Mouse (Mus musculus) liver, postnatal 0 days (tissue): Measurements from ENCODE around the gene Anapc1. TPM values are rescaled to one million over a fixed set of nuclear protein-coding genes. Genes with fewer than 3 reads are reported as not detected.
A peak's percentile ranks its signal among the peaks of the same experiment; 100 is the strongest.

Experiments used
- ATAC-seq: fragments of 200-750 bp; cut with Nextera tagmentation; 2 replicates; pipeline ENCODE4 v1.8.0; 2017; ENCODE audit warnings: mild to moderate bottlenecking, moderate library complexity
- DNase-seq: peaks from one replicate; pipeline ENCODE4 v3.0.0-alpha.2; 2016
- H3K27ac ChIP-seq: fragments of 300-500 bp; sonication (generic); 2 replicates; pipeline ENCODE4 v1.5.1; 2014; ENCODE audit warnings: antibody characterized with exemption, moderate library complexity, mild to moderate bottlenecking, low read depth
- H3K27me3 ChIP-seq: fragments of 300-500 bp; sonication (generic); 2 replicates; pipeline ENCODE4 v1.6.1; 2014; ENCODE audit warnings: low read length, control low read depth, mixed read lengths; ENCODE audit not compliant: insufficient read depth
- H3K36me3 ChIP-seq: fragments of 300-500 bp; sonication (generic); replicated peaks from 2 replicates; pipeline ENCODE4 v1.6.1; 2014; ENCODE audit warnings: mild to moderate bottlenecking, control low read depth, low read length, moderate library complexity, mixed read lengths; ENCODE audit not compliant: insufficient read depth
- H3K4me1 ChIP-seq: fragments of 300-500 bp; sonication (generic); 2 replicates; pipeline ENCODE4 v1.6.1; 2014; ENCODE audit warnings: antibody characterized with exemption, mild to moderate bottlenecking, control low read depth; ENCODE audit not compliant: insufficient read depth
- H3K4me2 ChIP-seq: fragments of 300-500 bp; sonication (generic); 2 replicates; pipeline ENCODE4 v1.6.1; 2014; ENCODE audit warnings: low read depth, mild to moderate bottlenecking, low read length, moderate library complexity, mixed read lengths
- H3K4me3 ChIP-seq: fragments of 300-500 bp; sonication (generic); 2 replicates; pipeline ENCODE4 v1.5.1; 2014; ENCODE audit warnings: low read depth, low read length
- H3K9ac ChIP-seq: fragments of 300-500 bp; sonication (generic); replicated peaks from 2 replicates; pipeline ENCODE4 v1.6.1; 2014; ENCODE audit warnings: mild to moderate bottlenecking, moderate library complexity
- H3K9me3 ChIP-seq: fragments of 300-500 bp; sonication (generic); 2 replicates; pipeline ENCODE4 v1.6.1; 2016; ENCODE audit warnings: mild to moderate bottlenecking, control low read depth, low read length, mixed read lengths
- CTCF ChIP-seq: sonication (generic); IDR thresholded peaks from 2 replicates; pipeline ENCODE4 v1.5.1; 2016; ENCODE audit warnings: antibody characterized with exemption, low read depth
- EP300 ChIP-seq: IDR thresholded peaks from 2 replicates; pipeline ENCODE4 v1.6.1; 2016; ENCODE audit warnings: antibody characterized with exemption, low read depth, mild to moderate bottlenecking
- WGBS: fragments of 180-500 bp; shearing (Covaris S2); extraction: QIAGEN DNeasy Blood & Tissue Kit; methylation state at CpG from one replicate; pipeline ENCODE4 v1.1.7; 2014; ENCODE audit not compliant: insufficient replicate concordance; 5-methylcytosine and 5-hydroxymethylcytosine counted together
- polyA plus RNA-seq: library from polyadenylated mRNA; unstranded; fragments of >200 nt; fragmentation: Nextera tagmentation; extraction: Ambion mirVana; gene quantifications from 2 replicates; pipeline ENCODE4 v1.2.1, GENCODE M21; 2015

Gene Anapc1
- polyA plus RNA-seq, 1 experiment from 2014 or later: 10.2 TPM

DNA sequence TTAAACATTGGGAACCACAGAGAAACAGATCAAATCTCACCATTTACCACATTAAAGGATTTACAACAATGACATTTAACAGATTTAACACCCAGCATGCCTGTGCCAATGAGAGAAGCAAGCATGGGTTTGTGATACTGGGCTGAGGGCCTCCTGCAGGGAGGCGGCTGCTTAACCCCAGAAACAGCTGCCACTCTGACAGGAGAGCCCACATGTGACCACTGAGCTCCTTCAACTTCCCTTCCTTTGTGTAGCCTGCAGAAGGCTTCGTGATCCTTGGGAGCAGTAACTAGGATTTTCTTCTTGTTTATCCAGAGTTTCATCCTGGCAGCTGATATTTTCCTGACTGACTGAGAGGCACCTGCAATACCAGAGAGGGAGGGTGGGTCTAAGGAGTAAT is 85.7 kb downstream of the Anapc1 start:
- H3K9me3 ChIP-seq: peaks cover 4% of the 10 kb centered on the region; the same call in 1 of the 2 replicates
- no peak overlapping the region for H3K4me3 ChIP-seq
- H3K27me3 ChIP-seq: no peaks in the 10 kb centered on the region
- 28% methylated on average over 2 of the region's 2 CpGs for WGBS
- H3K27ac ChIP-seq: no peak overlapping the region
- DNase-seq (no peak), ATAC-seq (no peak)
- no peak overlapping the region for H3K9ac ChIP-seq
- H3K36me3 ChIP-seq: no peaks in the 10 kb centered on the region
- H3K4me2 ChIP-seq: no peak overlapping the region
- no peak for TF ChIP-seq CTCF
- TF ChIP-seq EP300: no peak
- H3K4me1 ChIP-seq: no peaks in the 10 kb centered on the region

GRCm38 (mm10) chr2:128592301-128592700 is 94.9 kb downstream of the Anapc1 start:
- Histone ChIP-seq H3K4me1 (no peaks in the 10 kb centered on the region), H3K27me3 (no peaks in the 10 kb centered on the region), H3K4me2 (no peak overlapping the region), H3K9ac (no peak overlapping the region), H3K27ac (no peak overlapping the region), H3K36me3 (no peaks in the 10 kb centered on the region), H3K9me3 (no peaks in the 10 kb centered on the region), H3K4me3 (no peak overlapping the region)
- WGBS: 86% methylated on average over 7 of the region's 7 CpGs
- no peak for ATAC-seq
- DNase-seq: no peak
- TF ChIP-seq EP300 (no peak), CTCF (no peak)

DNA sequence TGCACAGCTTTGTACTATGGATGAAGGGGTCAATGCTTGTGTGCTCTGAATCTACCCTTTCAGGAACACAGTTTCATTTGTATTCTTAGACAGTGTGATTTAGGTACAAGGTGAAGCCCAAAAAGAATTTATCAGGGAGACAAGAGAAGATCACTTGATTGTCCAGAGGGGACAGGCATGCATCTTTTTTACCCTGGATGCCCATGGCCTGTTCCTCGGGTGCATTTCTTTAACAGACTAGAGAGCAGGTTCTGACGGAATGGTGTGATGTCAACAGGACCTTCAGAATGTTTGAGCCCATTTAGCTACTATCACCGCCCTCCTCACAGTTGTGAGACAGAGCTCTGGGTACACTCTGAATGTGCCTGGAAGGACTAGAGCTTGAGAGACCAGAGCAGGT is 96.3 kb downstream of the Anapc1 start, which contains the start of gene Spdye4c:
Spdye4c (plus strand) TSS at position 301 of the 400 bp plus-strand sequence.
- WGBS: 85% methylated on average over 3 of the region's 3 CpGs

DNA sequence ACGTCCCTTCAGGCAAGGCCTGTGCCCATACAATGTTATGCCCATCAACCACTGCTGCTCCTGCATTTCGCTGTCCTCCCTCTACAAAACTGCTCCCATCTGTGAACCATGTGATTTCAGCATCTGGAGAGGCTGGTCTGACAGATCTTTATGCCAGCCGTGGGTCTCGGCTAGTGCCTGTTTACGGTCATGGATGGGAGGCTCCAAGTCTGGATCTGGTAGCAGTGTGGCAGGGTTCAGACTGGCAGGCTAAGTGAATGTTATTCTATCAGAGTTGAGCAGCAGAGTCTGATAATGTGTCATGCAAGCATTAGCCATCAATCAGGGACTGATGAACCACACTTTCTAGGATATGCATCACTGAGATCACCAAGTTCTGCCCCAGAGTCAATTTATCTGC is 104.3 kb downstream of the Anapc1 start:
- Histone ChIP-seq H3K27me3 (no peaks in the 10 kb centered on the region), H3K9me3 (no peaks in the 10 kb centered on the region), H3K27ac (no peak overlapping the region), H3K4me3 (no peak overlapping the region), H3K4me2 (no peak overlapping the region), H3K9ac (no peak overlapping the region), H3K36me3 (no peaks in the 10 kb centered on the region), H3K4me1 (no peaks in the 10 kb centered on the region)
- no peak for TF ChIP-seq EP300
- TF ChIP-seq CTCF: no peak
- ATAC-seq (no peak), DNase-seq (no peak)
- 78% methylated on average over 5 of the region's 5 CpGs for WGBS

More for the DNA sequence above, 96.3 kb downstream of the Anapc1 start, which contains the start of gene Spdye4c:
- H3K27ac ChIP-seq: no peak within 1 kb of the TSS
- no peak within 1 kb of the TSS for H3K4me3 ChIP-seq
- no peaks in the 10 kb centered on the region for H3K4me1 ChIP-seq
- TF ChIP-seq EP300 (no peak), CTCF (no peak)
- H3K9ac ChIP-seq: no peak within 1 kb of the TSS
- no peaks in the 10 kb centered on the region for H3K36me3 ChIP-seq
- no peak for DNase-seq
- no peaks in the 10 kb centered on the region for H3K9me3 ChIP-seq
- no peak within 1 kb of the TSS for H3K4me2 ChIP-seq
- no peak for ATAC-seq
- no peaks in the 10 kb centered on the region for H3K27me3 ChIP-seq

GRCm38 (mm10) chr2:128572726-128573624 is 114.2 kb downstream of the Anapc1 start:
- H3K36me3 ChIP-seq: no peaks in the 10 kb centered on the region
- H3K9ac ChIP-seq: no peak overlapping the region
- ATAC-seq (peak; percentile 45; the same call in 1 of the 2 replicates), DNase-seq (peak; percentile 83)
- no peak overlapping the region for H3K4me3 ChIP-seq
- WGBS: 46% methylated on average over 16 of the region's 16 CpGs
- no peak overlapping the region for H3K4me2 ChIP-seq
- H3K27ac ChIP-seq: no peak overlapping the region
- TF ChIP-seq EP300: no peak
- TF ChIP-seq CTCF: peak; percentile 97
- H3K9me3 ChIP-seq: no peaks in the 10 kb centered on the region
- H3K27me3 ChIP-seq: no peaks in the 10 kb centered on the region
- H3K4me1 ChIP-seq: no peaks in the 10 kb centered on the region

GRCm38 (mm10) chr2:128571001-128571400 is 116.2 kb downstream of the Anapc1 start:
- Histone ChIP-seq H3K4me1 (peaks cover 5% of the 10 kb centered on the region), H3K27ac (no peak overlapping the region), H3K4me2 (no peak overlapping the region), H3K27me3 (no peaks in the 10 kb centered on the region), H3K36me3 (no peaks in the 10 kb centered on the region), H3K9ac (no peak overlapping the region), H3K9me3 (no peaks in the 10 kb centered on the region), H3K4me3 (no peak overlapping the region)
- WGBS: 74% methylated on average over 4 of the region's 4 CpGs
- DNase-seq: no peak
- ATAC-seq: no peak
- TF ChIP-seq EP300 (no peak), CTCF (no peak)
